Mouse (Mus musculus) neural tube, embryonic 11.5 days (tissue): Measurements from ENCODE around the gene Fah. TPM values are rescaled to one million over a fixed set of nuclear protein-coding genes. Genes with fewer than 3 reads are reported as not detected.

Experiments
- ATAC-seq: fragments of 200-750 bp; cut with Nextera tagmentation; 2 replicates; pipeline ENCODE4 v1.8.0; 2017; ENCODE audit warnings: moderate number of reproducible peaks, mild to moderate bottlenecking, moderate TSS enrichment, moderate library complexity; ENCODE audit not compliant: insufficient read depth, low FRiP score, low TSS enrichment
- DNase-seq: peaks from one replicate; pipeline ENCODE4 v3.0.0-alpha.2; 2015; ENCODE audit warnings: low spot score
- H3K27ac ChIP-seq: fragments of 300-500 bp; sonication (generic); 2 replicates; pipeline ENCODE4 v1.5.1; 2014; ENCODE audit warnings: low read depth, mild to moderate bottlenecking, low read length
- H3K27me3 ChIP-seq: fragments of 300-500 bp; sonication (generic); 2 replicates; pipeline ENCODE4 v1.6.1; 2014; ENCODE audit warnings: mild to moderate bottlenecking, low read length, mixed read lengths; ENCODE audit not compliant: control insufficient read depth, insufficient read depth
- H3K36me3 ChIP-seq: fragments of 300-500 bp; sonication (generic); 2 replicates; pipeline ENCODE4 v1.6.1; 2014; ENCODE audit warnings: mild to moderate bottlenecking, low read length, moderate library complexity, mixed read lengths; ENCODE audit not compliant: control insufficient read depth, insufficient read depth
- H3K4me1 ChIP-seq: fragments of 300-500 bp; sonication (generic); 2 replicates; pipeline ENCODE4 v1.6.1; 2014; ENCODE audit warnings: low read length, mixed read lengths; ENCODE audit not compliant: control insufficient read depth, insufficient read depth
- H3K4me2 ChIP-seq: fragments of 300-500 bp; sonication (generic); 2 replicates; pipeline ENCODE4 v1.6.1; 2014; ENCODE audit warnings: low read depth, mild to moderate bottlenecking, moderate library complexity
- H3K4me3 ChIP-seq: fragments of 300-500 bp; sonication (generic); 2 replicates; pipeline ENCODE4 v1.5.1; 2014; ENCODE audit warnings: low read depth, low read length
- H3K9ac ChIP-seq: fragments of 300-500 bp; sonication (generic); 2 replicates; pipeline ENCODE4 v1.6.1; 2014; ENCODE audit warnings: mild to moderate bottlenecking, low read length
- H3K9me3 ChIP-seq: fragments of 300-500 bp; sonication (generic); 2 replicates; pipeline ENCODE4 v1.6.1; 2016; ENCODE audit warnings: low read length; ENCODE audit not compliant: control insufficient read depth
- WGBS: fragments of 180-500 bp; shearing (Covaris S2); extraction: QIAGEN DNeasy Blood & Tissue Kit; methylation state at CpG from one replicate; pipeline ENCODE4 v1.1.7; 2014; 5-methylcytosine and 5-hydroxymethylcytosine counted together
- polyA plus RNA-seq: library from polyadenylated mRNA; unstranded; fragments of >200 nt; fragmentation: Nextera tagmentation; extraction: Ambion mirVana; gene quantifications from 2 replicates; pipeline ENCODE4 v1.2.1, GENCODE M21; 2014

The Fah gene
- polyA plus RNA-seq, 1 experiment from 2014 or later, result 2.4 TPM

- Histone ChIP-seq H3K36me3 (no peaks in the 10 kb centered on the region), H3K27ac (no peak overlapping the region), H3K4me2 (no peak overlapping the region), H3K4me3 (no peak overlapping the region), H3K4me1 (no peaks in the 10 kb centered on the region), H3K9me3 (no peaks in the 10 kb centered on the region), H3K27me3 (no peaks in the 10 kb centered on the region), H3K9ac (no peak overlapping the region)
- DNase-seq (no peak), ATAC-seq (no peak)
- 76% methylated on average over 3 of the region's 3 CpGs for WGBS
Measured at GRCm38 (mm10) chr7:84557332-84557731, 49.2 kb downstream of the Fah start.

- no peak overlapping the region for H3K4me2 ChIP-seq
- ATAC-seq (no peak), DNase-seq (no peak)
- no peaks in the 10 kb centered on the region for H3K4me1 ChIP-seq
- WGBS, result 73% methylated on average over 3 of the region's 3 CpGs
- no peaks in the 10 kb centered on the region for H3K27me3 ChIP-seq
- H3K36me3 ChIP-seq, result no peaks in the 10 kb centered on the region
- H3K4me3 ChIP-seq, result no peak overlapping the region
- H3K9ac ChIP-seq, result no peak overlapping the region
- H3K9me3 ChIP-seq, result no peaks in the 10 kb centered on the region
- H3K27ac ChIP-seq, result no peak overlapping the region
Measured at GRCm38 (mm10) chr7:84555294-84555693, 51.2 kb downstream of the Fah start.

- WGBS, result 89% methylated on average over 2 of the region's 2 CpGs
- ATAC-seq (no peak), DNase-seq (no peak)
- H3K4me2 ChIP-seq, result no peak overlapping the region
- no peak overlapping the region for H3K9ac ChIP-seq
- no peaks in the 10 kb centered on the region for H3K36me3 ChIP-seq
- H3K9me3 ChIP-seq, result no peaks in the 10 kb centered on the region
- H3K4me3 ChIP-seq, result no peak overlapping the region
- no peak overlapping the region for H3K27ac ChIP-seq
- no peaks in the 10 kb centered on the region for H3K4me1 ChIP-seq
- H3K27me3 ChIP-seq, result no peaks in the 10 kb centered on the region
Measured at GRCm38 (mm10) chr7:84551472-84551871, 55.0 kb downstream of the Fah start.

GRCm38 (mm10) chr7:84546667-84547066 lies 59.9 kb downstream of the Fah start:
- H3K27me3 ChIP-seq, result no peaks in the 10 kb centered on the region
- 65% methylated on average over 4 of the region's 4 CpGs for WGBS
- H3K36me3 ChIP-seq, result no peaks in the 10 kb centered on the region
- no peaks in the 10 kb centered on the region for H3K9me3 ChIP-seq
- H3K27ac ChIP-seq, result no peak overlapping the region
- DNase-seq, result no peak
- no peak overlapping the region for H3K4me2 ChIP-seq
- peak; percentile 48; the same call in 1 of the 2 replicates for ATAC-seq
- no peaks in the 10 kb centered on the region for H3K4me1 ChIP-seq
- no peak overlapping the region for H3K4me3 ChIP-seq
- H3K9ac ChIP-seq, result no peak overlapping the region

- Histone ChIP-seq H3K4me3 (no peak overlapping the region), H3K4me2 (no peak overlapping the region), H3K27ac (no peak overlapping the region), H3K27me3 (no peaks in the 10 kb centered on the region), H3K4me1 (no peaks in the 10 kb centered on the region), H3K36me3 (no peaks in the 10 kb centered on the region), H3K9me3 (no peaks in the 10 kb centered on the region), H3K9ac (no peak overlapping the region)
- ATAC-seq, result no peak
- DNase-seq, result no peak
- 84% methylated on average over 4 of the region's 4 CpGs for WGBS
Measured at GRCm38 (mm10) chr7:84544946-84545345, 61.6 kb downstream of the Fah start.

Other genes with a start within 250 kb of the Fah start
- gene Arnt2, start 196.5 kb downstream of the Fah start, polyA plus RNA-seq, result 30.7 and 30.9 TPM in 2 replicates
- 0.07 and 0.11 TPM in 2 replicates for gene Gm2115, start 77.8 kb downstream of the Fah start, polyA plus RNA-seq
- gene Zfand6, start 83.2 kb upstream of the Fah start, polyA plus RNA-seq, result 202 and 220 TPM in 2 replicates
- not detected in 2 replicates for gene Olfr291, start 246.8 kb upstream of the Fah start, polyA plus RNA-seq